In genomic region chr10:59149956-59150383, GRCm38 (mm10) we compare ENCODE assay signal across 8 mouse cellular contexts.
A peak's percentile ranks its signal among the peaks of the same experiment; 100 is the strongest.
DNase-seq lines count a peak whose midpoint lies in the region; ATAC-seq and TF ChIP-seq lines count a peak whose summit lies in the region.

No protein-coding gene starts in this region.

- no peaks in the 10 kb centered on the region for H3K9me3 ChIP-seq in intestine, embryonic 16.5 days (ENCODE audit: control insufficient read depth, low read length)
- peaks cover 4% of the 10 kb centered on the region; the same call in 1 of the 2 replicates for H3K9me3 ChIP-seq in limb, embryonic 14.5 days (ENCODE audit: control insufficient read depth, low read length)
- no peaks in the 10 kb centered on the region for H3K9me3 ChIP-seq in neural tube, embryonic 11.5 days (ENCODE audit: control insufficient read depth, low read length)

- TF ChIP-seq POLR2A in cortical plate, adult 2 months (IDR thresholded peaks at IDR 0.05; ENCODE audit: extremely low read depth, insufficient read depth, low read length), result no peak
- no peak for TF ChIP-seq POLR2A in limb, embryonic 14.5 days (IDR thresholded peaks at IDR 0.05; ENCODE audit: borderline replicate concordance, extremely low read depth, insufficient read depth, insufficient read length)

- ATAC-seq in granulocyte monocyte progenitor cell, adult 5-6 weeks (replicated peaks; ENCODE audit: poor library complexity, severe bottlenecking), result peak; percentile 91
- peak; percentile 52; the same call in 1 of the 2 replicates for ATAC-seq in intestine, embryonic 16.5 days
- ATAC-seq in limb, embryonic 14.5 days (ENCODE audit: low FRiP score, low read depth), result peak; percentile 72; the same call in 1 of the 2 replicates
- peak; percentile 65 for ATAC-seq in neural tube, embryonic 11.5 days (ENCODE audit: insufficient read depth, low FRiP score, low TSS enrichment)

- H3K9ac ChIP-seq in intestine, embryonic 16.5 days (ENCODE audit: low read depth, low read length), result no peak overlapping the region
- no peak overlapping the region for H3K9ac ChIP-seq in limb, embryonic 14.5 days (ENCODE audit: low read depth, low read length, severe bottlenecking)
- H3K9ac ChIP-seq in neural tube, embryonic 11.5 days (ENCODE audit: low read length), result no peak overlapping the region

- no peak overlapping the region for H3K4me2 ChIP-seq in intestine, embryonic 16.5 days (ENCODE audit: low read depth, low read length)
- H3K4me2 ChIP-seq in limb, embryonic 14.5 days (replicated peaks; ENCODE audit: low read depth, low read length, severe bottlenecking), result peak overlapping the region; percentile 22; the same call in 1 of the 2 replicates
- H3K4me2 ChIP-seq in neural tube, embryonic 11.5 days (ENCODE audit: low read depth), result no peak overlapping the region

- peak; percentile 10 for DNase-seq in CD4-positive helper T cell, adult 2 months (ENCODE audit: low read depth, low spot score)
- peak; percentile 50 for DNase-seq in Muller cell, postnatal 12 days (ENCODE audit: inconsistent ontology term)
- DNase-seq in limb, embryonic 14.5 days (ENCODE audit: low spot score), result peak; percentile 76
- peak; percentile 64 for DNase-seq in neural tube, embryonic 11.5 days (ENCODE audit: low spot score)
- no peak for DNase-seq in spleen, postnatal 14 days (ENCODE audit: low spot score in 2 of 2)

- no peaks in the 10 kb centered on the region for H3K36me3 ChIP-seq in intestine, embryonic 16.5 days (ENCODE audit: control insufficient read depth, insufficient read depth, low read length)
- no peaks in the 10 kb centered on the region for H3K36me3 ChIP-seq in limb, embryonic 14.5 days (ENCODE audit: control insufficient read depth, insufficient read depth, low read length)
- H3K36me3 ChIP-seq in neural tube, embryonic 11.5 days (ENCODE audit: control insufficient read depth, insufficient read depth, low read length), result no peaks in the 10 kb centered on the region

- no peak overlapping the region for H3K4me3 ChIP-seq in cortical plate, adult 2 months (ENCODE audit: insufficient read depth, low read length)
- H3K4me3 ChIP-seq in intestine, embryonic 16.5 days (ENCODE audit: low read length), result no peak overlapping the region
- no peak overlapping the region for H3K4me3 ChIP-seq in limb, embryonic 14.5 days (replicated peaks; ENCODE audit: low read length)
- no peak overlapping the region for H3K4me3 ChIP-seq in neural tube, embryonic 11.5 days (ENCODE audit: low read depth, low read length)

- WGBS in intestine, embryonic 16.5 days, result 30% methylated on average over 8 of the region's 8 CpGs
- 15% methylated on average over 8 of the region's 8 CpGs for WGBS in limb, embryonic 14.5 days
- WGBS in neural tube, embryonic 11.5 days, result 19% methylated on average over 8 of the region's 8 CpGs

- TF ChIP-seq CTCF in cortical plate, adult 2 months (IDR thresholded peaks at IDR 0.05; ENCODE audit: extremely low read depth, insufficient read depth, low read length), result peak; percentile 65

- peaks cover 3% of the 10 kb centered on the region; the same call in 1 of the 2 replicates for H3K27me3 ChIP-seq in intestine, embryonic 16.5 days (replicated peaks; ENCODE audit: control insufficient read depth, insufficient read depth, low read length)
- H3K27me3 ChIP-seq in limb, embryonic 14.5 days (ENCODE audit: control insufficient read depth, insufficient read depth, low read length), result no peaks in the 10 kb centered on the region
- no peaks in the 10 kb centered on the region for H3K27me3 ChIP-seq in neural tube, embryonic 11.5 days (ENCODE audit: control insufficient read depth, insufficient read depth, low read length)

- H3K27ac ChIP-seq in cortical plate, adult 2 months (ENCODE audit: insufficient read depth, low read length), result no peak overlapping the region
- no peak overlapping the region for H3K27ac ChIP-seq in intestine, embryonic 16.5 days (ENCODE audit: low read length)
- no peak overlapping the region for H3K27ac ChIP-seq in limb, embryonic 14.5 days (replicated peaks; ENCODE audit: low read depth, low read length)
- no peak overlapping the region for H3K27ac ChIP-seq in neural tube, embryonic 11.5 days (ENCODE audit: low read depth, low read length)

- no peaks in the 10 kb centered on the region for H3K4me1 ChIP-seq in cortical plate, adult 2 months (ENCODE audit: control insufficient read depth, insufficient read depth, low read length)
- no peaks in the 10 kb centered on the region for H3K4me1 ChIP-seq in intestine, embryonic 16.5 days (ENCODE audit: control insufficient read depth, insufficient read depth, low read length)
- peaks cover 3% of the 10 kb centered on the region; the same call in 1 of the 2 replicates for H3K4me1 ChIP-seq in limb, embryonic 14.5 days (ENCODE audit: control insufficient read depth, insufficient read depth, low read length)
- H3K4me1 ChIP-seq in neural tube, embryonic 11.5 days (ENCODE audit: control insufficient read depth, insufficient read depth, low read length), result no peaks in the 10 kb centered on the region

Comparison
In these comparisons a context has a peak if more than half of its experiments do, and no peak if none do; other contexts are left out.
1. DNase-seq: peak in CD4-positive helper T cell, adult 2 months (single experiment), Muller cell, postnatal 12 days (single experiment), limb, embryonic 14.5 days (single experiment) and neural tube, embryonic 11.5 days (single experiment); none in spleen, postnatal 14 days (0 of 2).
2. Peak in every context shown above with its lines, with median percentiles within 50 percentile points of each other: ATAC-seq.